Mouse (Mus musculus) thymus, adult 2 months (tissue): Measurements from ENCODE around the gene Akap13. TPM values are rescaled to one million over a fixed set of nuclear protein-coding genes. Genes with fewer than 3 reads are reported as not detected.

Experiments
- DNase-seq: peaks from one replicate; pipeline ENCODE4 v3.0.0; 2021
- H3K27ac ChIP-seq: fragments of 200-500 bp; 2 replicates; pipeline ENCODE4 v1.5.1; 2012; ENCODE audit warnings: low read length, control low read depth; ENCODE audit not compliant: control insufficient read depth, insufficient read depth
- H3K27me3 ChIP-seq: fragments of 200-500 bp; 2 replicates; pipeline ENCODE4 v1.6.1; 2012; ENCODE audit warnings: mild to moderate bottlenecking, low read length, moderate library complexity, mixed read lengths; ENCODE audit not compliant: control insufficient read depth, insufficient read depth
- H3K36me3 ChIP-seq: fragments of 200-500 bp; 2 replicates; pipeline ENCODE4 v1.6.1; 2012; ENCODE audit warnings: mild to moderate bottlenecking, low read length, moderate library complexity; ENCODE audit not compliant: control insufficient read depth, insufficient read depth
- H3K4me1 ChIP-seq: fragments of 200-500 bp; replicated peaks from 2 replicates; pipeline ENCODE4 v1.6.1; 2012; ENCODE audit warnings: low read length; ENCODE audit not compliant: control insufficient read depth, insufficient read depth
- H3K4me3 ChIP-seq: fragments of 200-500 bp; 2 replicates; pipeline ENCODE4 v1.5.1; 2012; ENCODE audit warnings: mild to moderate bottlenecking, low read length, control low read depth, moderate library complexity; ENCODE audit not compliant: control insufficient read depth, insufficient read depth
- CTCF ChIP-seq: fragments of 200-500 bp; IDR thresholded peaks from 2 replicates; pipeline ENCODE4 v1.5.1; 2012; ENCODE audit warnings: mild to moderate bottlenecking, control low read depth, low read length, moderate library complexity, borderline replicate concordance; ENCODE audit not compliant: control insufficient read depth, poor library complexity, insufficient read depth; ENCODE audit errors: extremely low read depth
- POLR2A ChIP-seq: fragments of 200-500 bp; IDR thresholded peaks from 2 replicates; pipeline ENCODE4 v1.6.1; 2012; ENCODE audit warnings: mild to moderate bottlenecking, low read length, control low read depth, moderate library complexity; ENCODE audit not compliant: control insufficient read depth, poor library complexity, insufficient read depth; ENCODE audit errors: extremely low read depth
- WGBS: fragments of 180-500 bp; shearing (Covaris S2); methylation state at CpG from one replicate; pipeline ENCODE4 v1.1.7; 2018; 5-methylcytosine and 5-hydroxymethylcytosine counted together
- polyA plus RNA-seq: library from polyadenylated mRNA; depleted of rRNA; stranded (reverse); fragments of >200 nt; gene quantifications from 2 replicates; pipeline ENCODE4 v1.2.3, GENCODE M21; 2012; rRNA removed

Gene Akap13
- polyA plus RNA-seq, 1 experiment, result 47.8 TPM

DNA sequence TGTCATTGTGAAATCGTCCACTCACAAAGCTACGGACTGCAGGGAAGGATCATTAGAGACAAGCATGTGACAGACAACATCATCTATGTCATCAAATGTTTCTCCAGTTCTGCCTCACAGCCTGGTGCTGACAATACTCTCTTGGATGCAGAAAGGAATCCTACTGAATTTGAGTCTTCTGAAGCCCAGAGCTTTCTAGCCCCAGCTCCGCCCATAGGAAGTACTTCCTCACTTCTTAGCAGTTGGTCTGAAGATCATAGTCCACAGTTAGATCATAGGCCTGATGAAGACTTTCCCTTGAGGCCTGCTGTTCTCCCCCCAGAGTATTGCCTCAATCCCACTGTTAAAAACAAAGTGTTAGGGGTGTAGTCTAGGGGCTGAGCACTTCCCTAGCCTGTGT is 345.7 kb downstream of the Akap13 start:
- WGBS, result 87% methylated on average over 3 of the region's 3 CpGs
- Histone ChIP-seq H3K27ac (no peak overlapping the region), H3K27me3 (no peaks in the 10 kb centered on the region), H3K4me3 (no peak overlapping the region), H3K36me3 (no peaks in the 10 kb centered on the region), H3K4me1 (peaks cover 15% of the 10 kb centered on the region)
- DNase-seq, result no peak
- TF ChIP-seq CTCF (no peak), POLR2A (no peak)

DNA sequence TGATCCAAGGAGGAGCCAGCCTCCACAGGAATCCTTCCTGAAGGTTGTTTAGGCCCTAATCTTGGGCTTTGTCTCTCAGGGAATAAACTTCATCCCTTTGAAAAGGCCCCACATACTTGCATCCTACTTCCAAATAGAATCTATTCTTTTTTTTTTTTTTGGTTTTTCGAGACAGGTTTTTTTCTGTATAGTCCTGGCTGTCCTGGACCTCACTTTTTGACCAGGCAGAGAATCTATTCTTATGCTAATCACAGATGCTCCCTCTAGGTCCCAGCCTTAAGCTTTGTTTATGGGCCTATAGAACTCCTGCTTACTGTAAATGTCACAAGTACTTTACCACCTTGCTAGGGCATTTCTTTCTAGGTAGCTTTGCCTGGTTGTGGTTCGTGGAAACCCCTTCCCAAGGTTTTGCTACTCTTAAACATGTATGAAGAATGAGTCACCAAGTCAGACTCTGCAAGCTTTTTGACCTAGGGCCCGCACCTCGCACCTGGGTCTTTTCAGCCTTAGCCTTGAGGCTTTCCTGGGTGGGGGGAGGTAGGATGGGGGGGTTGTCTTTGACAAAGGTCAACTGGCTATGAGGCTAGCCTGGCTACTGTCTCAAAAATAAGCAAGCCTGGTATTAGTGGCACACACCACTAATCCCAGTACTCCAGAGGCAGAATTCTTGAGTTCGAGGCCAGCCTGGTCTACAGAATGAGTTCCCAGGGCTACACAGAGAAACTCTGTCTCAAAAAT is 346.5 kb downstream of the Akap13 start:
- TF ChIP-seq POLR2A (no peak), CTCF (no peak)
- H3K4me3 ChIP-seq, result no peak overlapping the region
- 96% methylated on average over 5 of the region's 5 CpGs for WGBS

DNA sequence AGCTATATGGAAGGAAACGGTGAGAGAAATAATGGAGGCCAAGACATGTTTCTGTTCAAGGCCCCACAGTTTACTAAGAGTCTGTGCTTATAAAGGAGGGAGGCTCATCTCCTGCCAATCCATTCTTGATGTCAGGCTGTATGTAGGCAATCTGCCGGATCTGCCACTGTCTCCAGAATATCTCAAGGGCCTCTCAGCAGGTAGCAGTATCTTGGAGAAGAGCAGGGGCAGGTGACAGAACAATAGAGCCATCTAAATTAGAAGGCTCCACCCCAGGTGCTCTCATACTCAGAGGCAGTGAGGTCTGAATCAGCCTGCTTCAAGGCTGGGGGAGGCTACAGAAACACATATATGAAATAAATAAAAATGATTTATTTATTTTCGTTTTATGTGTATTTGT is 347.6 kb downstream of the Akap13 start:
- Histone ChIP-seq H3K4me3 (no peak overlapping the region), H3K27ac (no peak overlapping the region), H3K36me3 (no peaks in the 10 kb centered on the region), H3K4me1 (peaks cover 11% of the 10 kb centered on the region), H3K27me3 (no peaks in the 10 kb centered on the region)
- DNase-seq, result no peak
- TF ChIP-seq CTCF (no peak), POLR2A (no peak)
- WGBS, result 94% methylated on average over 3 of the region's 3 CpGs

More for the DNA sequence above, 346.5 kb downstream of the Akap13 start:
- no peak overlapping the region for H3K27ac ChIP-seq
- no peaks in the 10 kb centered on the region for H3K36me3 ChIP-seq
- no peaks in the 10 kb centered on the region for H3K27me3 ChIP-seq
- DNase-seq, result no peak
- H3K4me1 ChIP-seq, result peaks cover 11% of the 10 kb centered on the region

Other genes with a start within 250 kb of the Akap13 start
- gene Sv2b, start 146.3 kb upstream of the Akap13 start, polyA plus RNA-seq, result 0.77 and 0.94 TPM in 2 replicates